Comparison of ENCODE assay signal across 12 mouse cellular contexts in the genomic region with DNA sequence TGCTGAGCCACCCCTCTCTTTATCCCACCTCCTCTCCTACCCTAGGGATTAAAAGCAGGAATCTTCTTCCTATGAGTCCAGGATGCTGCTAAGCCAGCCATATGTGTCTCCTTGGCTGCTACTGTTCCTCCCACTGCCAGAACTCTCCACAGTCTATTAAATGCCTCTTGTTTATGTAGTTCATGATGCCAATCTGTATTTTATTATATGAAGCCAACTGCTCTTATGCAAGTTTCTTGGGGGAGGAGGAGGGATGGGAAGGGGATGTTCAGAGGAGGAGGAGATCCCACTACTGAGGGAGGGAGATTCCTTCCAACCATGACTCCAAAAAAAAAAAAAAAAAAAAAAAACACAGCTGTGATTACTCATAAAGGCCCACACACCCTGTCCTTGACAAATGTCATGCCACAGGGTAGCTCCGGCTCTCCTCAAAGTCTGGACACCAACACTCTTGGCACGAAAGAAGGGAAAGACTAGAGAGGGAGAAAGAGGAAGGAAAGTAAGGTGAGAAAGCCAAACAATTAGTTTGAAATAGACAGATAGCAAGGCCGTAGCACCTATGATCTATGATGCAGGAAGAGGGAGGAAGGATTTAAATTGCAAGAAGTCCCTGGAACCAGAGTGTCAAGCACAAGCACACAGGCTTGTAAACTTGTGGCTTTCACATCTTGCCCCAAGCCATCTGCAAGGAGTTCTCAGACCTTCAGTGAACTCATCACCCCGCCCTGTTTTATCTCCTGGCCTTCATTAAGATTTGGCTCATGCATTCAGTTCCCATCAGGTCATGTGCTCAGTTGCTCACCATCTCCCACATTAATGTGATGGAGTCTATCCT.
DNase-seq lines count a peak whose midpoint lies in the region; ATAC-seq and TF ChIP-seq lines count a peak whose summit lies in the region.
"Had no signal": no experiment of that assay in that cellular context is flagged by ENCODE, and none has a peak within 500 bp of the region (broad histone marks: within the 10 kb centered on the region; RNA-seq: fewer than 3 reads in every experiment).

No protein-coding gene starts in this region.

- H3K4me3 ChIP-seq in kidney, postnatal 0 days (replicated peaks; ENCODE audit: low read depth, low read length) = no peak overlapping the region
- H3K4me3 ChIP-seq: embryonic facial prominence, embryonic 12.5 days had no signal

- H3K36me3 ChIP-seq in kidney, postnatal 0 days (ENCODE audit: insufficient read depth, low read length) = no peaks in the 10 kb centered on the region
- H3K36me3 ChIP-seq: embryonic facial prominence, embryonic 12.5 days had no signal

- ATAC-seq in kidney, postnatal 0 days (replicated peaks; ENCODE audit: low FRiP score, low read depth) = no peak; the same call in 1 of the 2 replicates

- H3K4me2 ChIP-seq in kidney, postnatal 0 days (ENCODE audit: low read length) = no peak overlapping the region
- H3K4me2 ChIP-seq: embryonic facial prominence, embryonic 12.5 days had no signal

- H3K4me1 ChIP-seq in kidney, postnatal 0 days (replicated peaks; ENCODE audit: insufficient read depth, low read length) = no peaks in the 10 kb centered on the region
- H3K4me1 ChIP-seq: embryonic facial prominence, embryonic 12.5 days had no signal

- no peak for TF ChIP-seq CTCF in kidney, postnatal 0 days (IDR thresholded peaks at IDR 0.05; ENCODE audit: low read depth)

- H3K27me3 ChIP-seq in kidney, postnatal 0 days (ENCODE audit: insufficient read depth, low read length) = no peaks in the 10 kb centered on the region

- no peaks in the 10 kb centered on the region for H3K9me3 ChIP-seq in kidney, postnatal 0 days (replicated peaks; ENCODE audit: low read length)
- H3K9me3 ChIP-seq: embryonic facial prominence, embryonic 12.5 days had no signal

- no peak overlapping the region for H3K27ac ChIP-seq in kidney, postnatal 0 days
- H3K27ac ChIP-seq: embryonic facial prominence, embryonic 12.5 days; macrophage had no signal

- WGBS in kidney, postnatal 0 days = 42% methylated on average over 4 of the region's 4 CpGs

- DNase-seq in adrenal gland, adult (ENCODE audit: inconsistent age in 2 of 2, low spot score in 1 of 2) = peak; percentile 10 to 36
- no peak for DNase-seq in adrenal gland, postnatal 4 days (ENCODE audit: low spot score in 2 of 2)
- DNase-seq in gastrocnemius, adult 18-20 months (ENCODE audit: low spot score) = peak; percentile 3
- no peak for DNase-seq in gastrocnemius, postnatal 10 days
- DNase-seq in kidney, postnatal 0 days (ENCODE audit: low spot score) = peak; percentile 49
- no peak for DNase-seq in kidney, adult 18-20 months
- peak; percentile 4 for DNase-seq in urinary bladder, postnatal 14 days (ENCODE audit: low spot score)
- no peak for DNase-seq in urinary bladder, postnatal 25 days (ENCODE audit: low spot score)
- DNase-seq: cerebellum, postnatal 36 days; thymus, adult 2 months had no signal

- H3K9ac ChIP-seq in kidney, postnatal 0 days (ENCODE audit: low read depth, low read length) = no peak overlapping the region
- H3K9ac ChIP-seq: embryonic facial prominence, embryonic 12.5 days had no signal

Comparison
In these comparisons a context has a peak if more than half of its experiments do, and no peak if none do; other contexts are left out.
1. DNase-seq: peak in adrenal gland, adult (2 of 2), gastrocnemius, adult 18-20 months (single experiment), kidney, postnatal 0 days (single experiment) and urinary bladder, postnatal 14 days (single experiment); none in adrenal gland, postnatal 4 days (0 of 2), gastrocnemius, postnatal 10 days (single experiment), kidney, adult 18-20 months (single experiment) and urinary bladder, postnatal 25 days (single experiment).